Mouse (Mus musculus): ENCODE data around the gene Agpat2.

Agpat2 gene

DNA sequence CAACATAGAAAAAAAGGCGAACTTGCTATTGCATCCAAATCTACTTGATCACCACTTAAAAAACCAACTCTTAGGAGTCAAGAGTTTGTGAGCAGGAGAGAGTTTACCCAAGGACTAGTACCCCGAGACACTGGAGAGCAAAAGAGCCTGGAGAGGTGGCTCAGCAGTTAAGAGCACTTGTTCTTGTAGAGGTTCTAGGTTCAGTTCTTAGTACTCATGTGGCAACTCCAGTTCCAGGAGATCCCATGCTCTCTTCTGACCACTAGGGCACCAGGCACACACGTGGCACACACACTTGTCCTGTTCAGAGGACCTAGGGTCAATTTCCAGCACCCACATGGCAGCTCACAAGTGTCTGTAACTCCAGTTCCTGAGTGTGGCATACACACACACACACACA is 21.9 kb upstream of the Agpat2 start:
- 76% methylated on average over 3 of the region's 3 CpGs for WGBS

DNA sequence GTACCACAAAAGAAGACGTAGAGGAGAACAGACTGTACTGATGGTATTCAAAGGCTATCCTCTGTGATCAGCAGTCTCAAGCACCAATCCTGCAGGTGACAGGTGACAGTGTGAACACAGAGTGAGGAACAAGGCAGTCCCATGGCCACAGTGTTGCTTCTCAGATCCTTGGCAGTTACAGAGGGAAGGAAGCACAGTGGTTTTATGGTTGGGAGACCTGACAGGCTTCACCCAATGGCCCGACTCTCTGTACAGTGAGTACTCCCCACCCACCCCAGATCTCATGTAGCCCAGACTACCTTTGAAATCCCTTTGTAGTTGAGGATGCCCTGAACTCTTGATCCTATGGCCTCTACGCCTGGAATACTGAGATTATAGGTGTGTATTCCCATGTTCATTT is 21.2 kb upstream of the Agpat2 start:
- 88% methylated on average over 3 of the region's 3 CpGs for WGBS

DNA sequence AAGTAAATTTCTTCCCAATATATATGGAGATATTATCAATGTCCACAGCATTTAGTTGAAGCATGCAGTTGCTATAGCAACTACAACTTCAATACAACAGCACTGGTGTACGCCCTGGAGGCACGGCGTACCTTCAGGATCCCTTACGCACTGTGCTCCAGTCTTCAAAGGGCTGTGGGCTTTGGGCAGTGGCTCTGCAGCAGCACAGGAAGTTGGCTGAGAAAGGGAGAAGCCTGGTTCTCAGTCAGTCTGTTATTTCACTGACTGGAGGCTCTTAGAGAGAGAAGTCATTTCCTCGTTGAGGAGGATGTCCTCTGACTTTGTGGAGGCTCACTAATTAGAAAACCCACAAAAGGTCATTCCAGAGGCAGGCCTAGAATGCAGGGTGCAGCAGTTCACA is 18.8 kb upstream of the Agpat2 start:
- 78% methylated on average over 5 of the region's 5 CpGs for whole genome bisulfite sequencing

DNA sequence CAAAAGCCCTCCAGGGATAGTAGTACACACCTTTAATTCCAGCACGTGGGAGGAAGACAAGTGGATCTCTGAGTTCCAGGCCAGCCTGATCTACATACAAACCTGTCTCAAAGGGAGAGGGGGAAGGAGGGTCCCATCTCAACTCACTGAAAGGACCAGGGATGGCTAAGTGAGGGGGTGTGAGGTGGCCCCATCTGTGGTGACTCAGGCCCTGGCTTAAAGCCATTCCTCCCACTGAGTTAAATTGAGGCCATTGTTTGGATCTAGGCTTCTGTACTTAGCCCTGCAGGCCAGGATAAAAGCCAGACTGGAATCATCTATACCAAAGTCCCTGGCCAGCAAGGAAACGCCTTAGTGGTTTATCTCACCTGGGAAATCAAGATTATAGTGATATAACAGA is 17.0 kb upstream of the Agpat2 start:
- 38% methylated on average over 2 of the region's 2 CpGs for WGBS

DNA sequence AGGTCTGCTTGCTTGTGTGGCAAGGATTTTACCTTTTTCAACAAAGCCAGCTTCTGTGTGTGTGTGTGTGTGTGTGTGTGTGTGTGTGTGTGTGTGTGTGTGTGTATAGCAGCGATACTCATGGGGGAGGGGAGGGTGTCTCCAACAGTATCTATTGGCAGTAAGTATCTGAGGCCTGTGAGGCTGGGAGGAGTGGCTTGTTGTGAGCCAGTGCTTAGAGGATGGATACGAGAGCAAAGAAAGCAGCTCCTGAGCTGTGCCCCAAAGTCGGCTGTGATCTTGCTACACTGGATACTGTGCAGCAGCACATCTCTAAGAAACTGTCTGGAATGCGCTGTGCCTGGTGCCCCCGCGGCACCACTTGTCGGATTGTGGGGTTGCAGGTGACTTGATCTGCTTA is 13.7 kb upstream of the Agpat2 start:
- WGBS: 77% methylated on average over 7 of the region's 7 CpGs

DNA sequence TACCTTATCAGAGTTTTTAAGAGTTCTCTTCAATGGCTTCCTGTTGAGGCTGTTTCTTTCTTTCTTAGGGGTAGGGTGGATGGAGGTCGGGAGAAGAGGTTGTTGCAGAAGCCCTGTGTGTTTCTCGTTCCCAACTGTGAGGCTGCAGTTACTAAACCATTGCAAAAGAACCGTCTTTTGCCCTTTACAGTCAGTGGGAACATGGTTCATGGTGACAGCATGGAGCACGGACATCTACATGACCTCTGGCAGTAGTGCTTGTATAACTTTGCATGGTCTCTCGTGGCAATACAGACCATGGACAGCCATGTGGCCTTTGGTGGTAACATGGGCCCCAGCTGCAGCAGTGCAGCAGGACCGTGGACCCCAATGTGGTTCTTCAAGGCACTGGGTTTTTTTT is 13.1 kb upstream of the Agpat2 start:
- 91% methylated on average over 6 of the region's 6 CpGs for WGBS

DNA sequence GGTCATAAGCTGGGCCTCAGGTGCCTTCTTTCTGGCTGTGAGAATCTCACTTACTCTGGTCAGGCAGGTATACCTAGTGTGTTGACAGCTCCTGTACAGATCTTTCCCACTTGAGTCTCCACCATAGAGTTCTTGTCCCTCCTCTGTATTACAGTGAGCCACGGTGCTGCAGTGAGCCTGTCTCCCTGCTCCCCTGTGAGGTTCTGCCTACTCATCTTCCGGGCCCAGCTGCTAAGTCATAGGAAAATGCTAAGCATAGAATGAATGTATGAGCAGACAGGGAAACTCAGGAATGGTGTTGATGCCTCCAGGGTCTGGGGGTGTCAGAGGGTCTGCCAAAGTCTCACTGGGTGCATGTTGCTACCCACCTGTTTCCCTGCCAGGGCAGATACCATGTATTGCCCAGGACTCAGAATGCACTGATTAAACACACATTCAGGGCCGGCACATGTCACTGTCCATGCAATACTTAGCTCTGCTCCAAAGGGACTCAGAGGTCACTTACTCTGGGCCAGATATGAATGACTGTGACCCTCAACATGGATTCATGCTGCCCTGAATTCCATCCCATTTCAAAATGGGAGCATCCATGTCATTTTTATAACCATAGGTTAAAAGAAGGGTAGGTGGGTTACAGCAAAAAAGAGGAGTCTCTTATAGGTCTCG is 11.4 kb upstream of the Agpat2 start:
- WGBS: 63% methylated on average over 4 of the region's 4 CpGs

DNA sequence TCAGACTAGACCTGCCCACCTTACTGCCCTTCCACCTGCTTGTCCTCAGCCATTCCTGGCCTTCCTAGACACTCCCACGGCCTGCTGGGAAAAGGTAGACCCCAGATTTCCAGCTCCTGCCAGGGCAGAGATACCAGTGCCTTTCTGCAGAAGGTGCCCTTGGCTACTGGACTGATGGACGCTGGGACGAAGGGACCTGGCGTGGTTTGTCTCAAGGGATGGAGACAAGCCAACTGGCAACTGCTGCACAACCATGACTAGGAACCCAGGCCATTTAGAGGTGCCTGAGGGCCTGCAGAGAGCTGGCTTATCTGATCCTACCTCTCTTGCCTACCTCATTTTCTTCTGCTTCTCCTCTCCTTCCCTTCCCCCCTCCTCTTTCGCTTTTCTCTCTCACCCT is 10.7 kb upstream of the Agpat2 start:
- 83% methylated on average over 5 of the region's 5 CpGs for WGBS

DNA sequence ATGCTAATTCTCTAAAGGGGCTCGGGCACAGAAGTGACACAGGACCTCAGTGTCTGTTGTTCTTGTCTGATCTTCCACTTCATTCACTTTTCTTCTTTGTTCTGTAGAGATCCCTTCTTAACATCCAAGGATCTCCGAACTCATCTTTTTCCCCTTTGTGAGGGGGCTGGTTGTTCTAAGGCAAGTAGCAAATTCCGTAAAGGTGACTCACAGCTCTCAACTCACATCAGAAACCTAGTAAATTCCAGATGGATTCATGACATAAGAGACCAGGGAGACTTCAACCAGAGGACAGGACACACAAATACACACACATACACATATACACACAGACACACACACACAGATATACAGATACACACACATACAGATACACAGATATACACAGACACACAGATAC is 6.3 kb upstream of the Agpat2 start:
- 72% methylated on average over 3 of the region's 3 CpGs for WGBS

DNA sequence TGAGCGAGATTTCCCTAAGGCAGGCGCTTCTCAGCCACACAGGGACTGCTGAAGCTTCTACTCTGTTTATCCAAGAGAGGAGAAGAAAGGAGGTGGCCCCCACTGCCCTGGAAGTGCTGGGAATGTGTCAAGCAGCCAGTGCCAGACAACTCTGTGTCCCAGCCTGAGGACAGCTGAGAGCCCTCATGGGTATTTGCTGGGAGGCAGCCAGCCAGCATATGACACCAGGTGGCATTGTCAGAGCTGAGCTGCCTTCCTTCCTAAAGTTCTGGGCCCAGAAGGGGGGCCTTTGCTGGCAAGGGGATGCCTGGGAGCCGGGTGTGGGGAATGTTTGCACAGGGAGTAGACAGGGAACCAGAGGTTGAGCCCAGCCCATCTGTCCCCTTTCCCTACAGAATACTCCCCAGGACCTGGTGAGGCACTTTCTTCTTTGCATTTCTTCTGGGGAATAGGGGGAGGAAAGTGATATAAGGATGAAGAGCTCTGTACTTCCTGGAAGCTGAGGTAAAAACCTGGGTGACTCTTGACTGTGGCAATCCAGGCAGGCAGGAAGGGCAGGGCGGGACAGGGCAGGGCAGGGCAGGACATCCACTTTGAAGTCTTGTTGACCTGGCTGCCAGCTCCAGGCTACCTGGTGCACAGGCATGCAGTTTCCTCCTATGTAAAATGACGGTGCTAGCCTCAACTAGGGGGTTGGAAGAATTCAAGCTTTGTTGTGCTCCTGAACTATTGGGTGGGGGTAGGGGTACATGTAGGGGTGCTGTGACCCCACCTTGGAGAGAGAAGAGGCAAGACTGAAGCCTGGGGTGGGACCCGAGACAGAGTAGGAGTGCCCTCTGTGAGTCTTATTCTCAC is 3.1 kb upstream of the Agpat2 start:
- WGBS: 66% methylated on average over 6 of the region's 6 CpGs

DNA sequence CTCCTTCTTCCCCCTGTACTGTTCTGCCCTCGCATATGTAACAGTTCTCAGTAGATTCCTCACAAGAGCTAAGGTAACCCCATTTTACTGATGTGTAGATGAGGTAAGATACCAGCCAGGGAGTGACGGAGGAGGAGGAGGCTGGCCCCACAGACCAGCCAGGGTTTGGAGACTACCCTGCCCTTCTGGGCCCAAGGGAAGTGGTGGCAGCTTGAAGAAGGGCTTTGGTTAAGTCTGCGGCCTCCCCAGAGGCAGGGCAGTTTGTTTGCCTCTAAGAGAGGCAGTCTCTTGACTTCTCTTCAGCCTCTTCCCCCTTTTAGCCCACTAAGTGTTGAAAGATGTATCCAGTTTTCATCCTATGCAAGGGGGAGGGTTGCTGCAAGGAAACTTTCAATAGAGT is 2.4 kb upstream of the Agpat2 start:
- 91% methylated on average over 3 of the region's 3 CpGs for WGBS

DNA sequence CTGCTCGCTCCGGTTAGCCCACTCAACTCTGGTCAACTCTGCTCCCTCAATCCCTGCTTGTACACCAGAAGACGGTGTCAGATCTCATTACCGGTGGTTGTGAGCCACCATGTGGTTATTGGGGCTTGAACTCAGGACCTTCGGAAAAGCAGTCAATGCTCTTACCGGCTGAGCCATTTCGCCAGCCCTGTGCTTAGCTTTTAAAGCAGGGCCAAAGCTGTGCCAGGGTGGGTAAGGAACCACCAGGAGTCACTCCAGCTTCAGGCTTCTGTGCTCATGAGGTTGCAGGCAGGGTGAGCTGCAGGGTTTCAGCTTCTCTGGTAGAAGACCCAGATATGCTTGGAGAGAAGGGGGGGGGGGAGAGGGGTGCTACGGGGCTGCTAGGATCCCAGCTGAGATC is 1.1 kb upstream of the Agpat2 start:
- 84% methylated on average over 8 of the region's 8 CpGs for WGBS

DNA sequence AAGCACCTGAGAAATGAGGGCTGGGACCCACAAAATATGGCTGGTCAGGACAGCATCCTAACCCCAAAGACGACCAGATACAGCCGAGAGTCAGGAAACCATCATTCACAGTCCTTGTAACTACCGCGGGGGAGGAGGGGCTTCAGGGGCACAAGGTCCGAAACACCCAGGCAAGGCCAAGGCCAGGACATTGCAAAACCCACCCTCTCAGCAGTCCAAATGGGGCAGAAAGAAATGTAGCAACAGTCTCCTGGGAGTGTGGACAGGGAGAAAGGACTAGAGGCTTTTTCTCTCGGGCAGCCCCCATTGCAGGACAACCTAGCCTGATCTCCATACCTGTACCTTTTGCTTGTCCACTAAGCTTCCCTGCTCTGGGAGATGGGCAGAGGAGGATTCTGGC is 1.1 kb downstream of the Agpat2 start:
- WGBS: 53% methylated on average over 6 of the region's 6 CpGs

DNA sequence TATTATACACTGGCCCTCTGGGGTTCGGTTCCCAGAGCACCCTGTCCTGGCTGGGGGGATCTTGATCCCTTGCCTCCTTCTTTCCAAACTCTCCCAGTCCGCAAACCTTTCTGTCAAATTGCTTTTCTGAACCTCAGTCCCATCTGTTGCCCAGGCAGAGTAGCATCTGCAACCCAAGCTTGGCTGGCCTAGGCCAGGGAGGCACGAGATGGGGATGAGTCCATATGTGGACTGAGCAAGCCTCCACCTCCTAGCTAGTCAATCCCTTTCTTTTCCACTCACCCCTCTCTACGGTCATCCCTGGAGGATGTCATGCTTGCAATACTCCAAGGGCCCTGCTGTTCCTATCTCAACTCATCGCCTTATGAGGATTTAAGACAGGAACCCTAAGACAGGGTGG is 1.6 kb downstream of the Agpat2 start:
- WGBS: 93% methylated on average over 5 of the region's 5 CpGs

DNA sequence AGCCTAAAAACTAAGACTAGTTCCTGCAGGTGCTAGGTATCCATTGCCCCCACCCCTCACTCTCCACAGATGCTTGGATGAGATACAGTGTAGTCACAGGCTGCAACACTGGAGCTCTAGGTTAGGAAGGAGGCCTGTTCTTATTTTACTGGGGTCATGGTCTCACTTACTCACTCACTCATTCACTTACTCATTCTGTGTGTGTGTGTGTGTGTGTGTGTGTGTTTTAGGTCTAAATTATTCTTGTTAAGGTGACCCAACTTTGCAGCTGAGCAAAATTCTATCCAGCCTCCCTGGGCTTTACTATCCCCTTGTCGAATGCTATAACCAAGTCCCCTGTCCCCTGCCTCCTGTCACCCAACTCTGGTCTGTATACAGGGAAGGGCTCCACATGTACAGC is 2.6 kb downstream of the Agpat2 start:
- WGBS: 88% methylated on average over 1 of the region's 1 CpGs

DNA sequence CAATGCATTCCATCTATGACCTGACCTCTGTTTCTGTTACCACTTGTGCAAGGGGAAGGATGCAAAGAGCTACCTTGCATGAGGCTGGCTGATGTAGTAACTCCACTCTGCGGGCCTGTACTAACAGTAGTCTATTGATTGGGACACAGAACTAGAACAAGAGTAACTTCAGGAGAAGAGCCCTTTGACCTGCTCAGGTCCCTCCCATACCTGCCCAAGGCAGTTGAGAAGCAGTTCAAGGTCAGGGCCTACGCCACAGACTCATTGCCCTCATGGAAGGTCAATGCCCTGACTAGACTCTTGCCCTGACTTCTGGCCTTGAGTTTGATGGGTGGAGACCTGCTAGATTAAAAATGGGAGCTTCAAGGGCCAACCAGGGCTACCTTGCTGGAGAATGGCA is 3.6 kb downstream of the Agpat2 start:
- 97% methylated on average over 2 of the region's 2 CpGs for WGBS

DNA sequence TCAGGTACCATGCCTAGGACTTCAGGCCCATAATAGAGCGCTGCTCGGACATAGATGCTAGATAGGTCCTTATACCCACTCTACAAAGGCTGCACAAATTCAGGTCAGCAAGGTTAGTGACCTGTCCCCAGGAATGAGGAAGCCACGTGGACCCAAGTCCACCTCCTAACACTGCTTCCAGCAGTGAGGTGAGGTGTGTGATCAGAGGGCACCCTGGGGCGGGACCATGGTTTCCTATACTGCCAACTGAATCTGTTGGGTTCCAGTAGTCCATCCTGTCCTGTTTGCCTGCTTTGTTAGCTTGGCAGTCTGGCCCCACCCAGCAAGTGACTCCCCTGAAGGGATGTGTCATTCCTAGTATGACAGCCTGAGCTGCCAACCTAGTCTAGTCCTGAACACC is 4.3 kb downstream of the Agpat2 start:
- 92% methylated on average over 4 of the region's 4 CpGs for WGBS

DNA sequence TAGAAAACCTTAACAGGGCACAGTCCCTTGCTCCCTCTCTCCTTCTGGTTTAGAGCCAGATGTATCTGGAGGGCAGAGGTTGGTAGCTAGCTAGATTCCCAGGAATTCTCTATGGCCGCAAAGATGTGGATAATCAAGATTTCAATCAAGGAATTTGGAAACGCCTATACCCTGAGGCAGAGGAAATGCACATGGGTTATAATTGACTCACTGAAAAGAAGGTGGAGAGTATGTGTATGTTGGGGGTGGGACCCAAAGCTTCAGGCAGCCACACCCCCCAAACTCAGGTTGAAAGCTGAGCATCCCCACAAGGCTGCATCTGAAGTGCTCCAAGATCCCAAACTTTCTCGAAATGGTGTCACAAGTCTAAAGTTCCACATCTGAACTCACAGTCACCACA is 5.8 kb downstream of the Agpat2 start:
- 84% methylated on average over 3 of the region's 3 CpGs for WGBS

DNA sequence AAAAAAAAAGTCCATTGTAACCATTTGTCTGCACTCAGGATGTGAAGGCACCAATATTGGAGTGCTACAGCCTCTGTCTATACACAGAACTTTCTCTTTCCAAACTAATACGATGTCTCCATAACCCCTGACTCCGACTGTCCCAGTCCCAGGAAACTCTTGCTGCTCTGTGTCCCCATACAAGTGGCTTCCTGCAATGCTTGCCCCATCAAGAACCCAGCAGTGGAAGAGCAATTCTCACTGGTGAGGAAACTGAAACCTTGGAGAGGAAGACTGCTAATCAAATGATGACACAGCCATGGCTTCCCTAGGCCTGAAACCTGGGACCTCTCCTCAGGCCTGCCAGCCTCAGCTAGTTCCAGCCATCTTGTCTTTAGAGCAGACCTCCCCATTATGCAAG is 6.4 kb downstream of the Agpat2 start:
- WGBS: 91% methylated on average over 2 of the region's 2 CpGs

DNA sequence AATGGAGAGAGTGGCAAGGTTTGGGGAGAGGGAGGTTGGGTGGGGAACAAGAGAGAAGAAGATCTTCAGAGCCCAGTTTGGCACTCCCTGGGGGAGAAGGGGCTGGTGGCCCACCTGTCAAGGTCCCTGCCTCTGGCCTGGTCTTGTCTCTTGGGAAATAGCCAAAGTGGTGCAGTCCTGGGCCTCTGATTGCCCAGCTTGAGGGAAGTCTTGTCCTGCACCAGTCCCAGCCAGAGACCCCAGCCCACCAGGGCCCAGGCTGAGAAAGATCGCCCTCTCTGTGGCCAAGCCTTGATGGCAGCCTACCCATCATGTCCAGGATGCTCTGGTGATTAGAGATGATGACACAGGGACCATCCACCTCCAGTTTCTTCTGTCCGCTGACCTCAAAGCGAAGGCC is 7.3 kb downstream of the Agpat2 start:
- 96% methylated on average over 3 of the region's 3 CpGs for WGBS

DNA sequence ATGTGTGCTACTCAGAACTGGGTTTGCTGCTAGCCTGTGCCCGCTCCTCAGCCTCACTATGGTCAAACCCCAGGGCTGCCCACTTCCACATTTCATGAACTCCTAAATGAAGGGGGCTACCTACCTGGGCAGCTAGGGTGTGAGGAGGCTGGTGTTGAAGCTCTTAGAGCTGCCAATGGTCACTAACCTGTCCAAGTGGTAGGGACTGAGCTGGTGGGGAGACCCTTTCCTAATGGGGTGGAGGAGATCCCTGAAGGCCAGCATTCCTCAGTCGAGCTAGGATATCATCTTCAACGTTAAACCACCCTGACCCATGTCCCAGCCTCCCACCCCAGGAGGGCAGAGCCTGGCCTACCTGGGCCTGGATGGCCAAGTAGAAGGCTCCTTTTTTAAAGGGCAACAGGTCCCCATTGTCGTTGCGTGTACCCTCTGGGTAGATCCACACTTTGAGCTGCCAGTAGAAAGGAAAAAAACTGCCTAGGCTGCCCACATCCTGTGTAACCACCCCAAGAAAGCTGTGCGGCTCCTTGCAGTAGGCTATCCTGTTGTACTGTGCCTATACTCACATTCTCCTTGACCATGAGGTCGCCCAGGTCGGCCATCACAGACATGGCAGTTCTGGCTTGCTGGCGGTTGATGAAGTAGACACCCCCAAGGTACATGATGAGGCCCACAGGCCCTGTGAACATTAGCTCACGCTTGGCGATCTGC is 8.3 kb downstream of the Agpat2 start:
- 85% methylated on average over 11 of the region's 11 CpGs for WGBS

DNA sequence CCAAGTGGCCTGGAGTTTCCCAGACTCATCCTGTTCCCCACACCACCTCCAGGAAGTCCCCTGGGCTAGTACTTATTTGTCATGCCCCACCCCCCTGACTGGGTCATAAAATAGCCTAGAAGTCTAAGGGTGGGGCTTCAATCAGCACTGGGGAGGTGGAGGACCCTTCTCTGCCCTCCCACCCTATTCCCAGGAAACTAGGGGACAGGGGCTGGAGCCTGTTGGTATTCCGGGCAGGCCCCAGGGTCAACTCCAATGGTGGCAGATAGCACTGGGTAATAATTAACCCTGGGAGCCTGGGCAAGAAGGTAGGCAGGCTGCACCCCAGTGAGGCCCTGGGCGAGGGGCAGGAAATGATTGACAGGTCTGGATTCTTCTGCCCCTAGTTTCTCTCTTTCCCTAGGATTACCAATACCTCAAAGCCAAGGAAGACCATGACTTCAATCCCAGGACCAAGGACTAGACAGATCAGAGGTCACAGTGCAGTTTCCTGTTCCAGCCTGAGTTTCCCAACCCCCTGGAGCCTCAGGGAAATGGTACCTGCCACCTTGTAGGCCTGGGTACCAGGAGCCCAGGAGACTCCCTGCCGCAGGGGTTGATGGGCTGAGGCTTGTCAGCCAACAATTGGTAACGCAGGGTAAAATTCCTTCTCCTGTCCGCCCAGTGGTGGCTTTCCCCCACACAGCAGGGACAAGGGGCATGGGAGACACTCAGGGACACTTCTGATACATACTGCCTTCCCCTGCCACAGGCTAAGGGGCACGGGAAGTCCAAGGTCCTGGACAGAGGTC is 9.1 kb downstream of the Agpat2 start:
- 80% methylated on average over 6 of the region's 6 CpGs for WGBS

All from cerebral cortex, adult 2 months (tissue).